Mouse (Mus musculus) embryonic facial prominence, embryonic 13.5 days (tissue): ENCODE results near the gene Cd151. TPM values are rescaled to one million over a fixed set of nuclear protein-coding genes. Genes with fewer than 3 reads are reported as not detected.

Source experiments
- ATAC-seq: fragments of 200-750 bp; cut with Nextera tagmentation; 2 replicates; pipeline ENCODE4 v1.8.0; 2017; ENCODE audit warnings: low read depth; ENCODE audit not compliant: insufficient number of reproducible peaks, insufficient read depth, low FRiP score, low TSS enrichment
- H3K27ac ChIP-seq: fragments of 300-500 bp; sonication (generic); 2 replicates; pipeline ENCODE4 v1.5.1; 2015; ENCODE audit warnings: moderate library complexity, mild to moderate bottlenecking, inconsistent platforms
- H3K27me3 ChIP-seq: fragments of 300-500 bp; sonication (generic); 2 replicates; pipeline ENCODE4 v1.6.1; 2015; ENCODE audit warnings: mild to moderate bottlenecking, inconsistent platforms
- H3K36me3 ChIP-seq: fragments of 300-500 bp; sonication (generic); 2 replicates; pipeline ENCODE4 v1.6.1; 2015; ENCODE audit warnings: mild to moderate bottlenecking, inconsistent platforms
- H3K4me1 ChIP-seq: fragments of 300-500 bp; sonication (generic); 2 replicates; pipeline ENCODE4 v1.6.1; 2015; ENCODE audit warnings: inconsistent platforms
- H3K4me2 ChIP-seq: fragments of 300-500 bp; sonication (generic); 2 replicates; pipeline ENCODE4 v1.6.1; 2015; ENCODE audit warnings: moderate library complexity, mild to moderate bottlenecking, inconsistent platforms
- H3K4me3 ChIP-seq: fragments of 300-500 bp; sonication (generic); 2 replicates; pipeline ENCODE4 v1.5.1; 2015; ENCODE audit warnings: mild to moderate bottlenecking, inconsistent platforms
- H3K9ac ChIP-seq: fragments of 300-500 bp; sonication (generic); 2 replicates; pipeline ENCODE4 v1.6.1; 2015; ENCODE audit warnings: mild to moderate bottlenecking, inconsistent platforms
- H3K9me3 ChIP-seq: fragments of 300-500 bp; sonication (generic); 2 replicates; pipeline ENCODE4 v1.6.1; 2016; ENCODE audit warnings: inconsistent platforms
- WGBS: fragments of 180-500 bp; shearing (Covaris S2); methylation state at CpG from one replicate; pipeline ENCODE4 v1.1.7; 2015; ENCODE audit warnings: mixed read lengths; 5-methylcytosine and 5-hydroxymethylcytosine counted together
- polyA plus RNA-seq: library from polyadenylated mRNA; unstranded; fragments of >200 nt; fragmentation: Nextera tagmentation; extraction: Ambion mirVana; gene quantifications from 2 replicates; pipeline ENCODE4 v1.2.1, GENCODE M21; 2015

Cd151 gene
- polyA plus RNA-seq, 1 experiment from 2014 or later: 16.6 TPM

GRCm38 (mm10) chr7:141510681-141511191 lies 43.5 kb downstream of the Cd151 start:
- 74% methylated on average over 8 of the region's 8 CpGs for WGBS

GRCm38 (mm10) chr7:141517638-141518037 lies 50.4 kb downstream of the Cd151 start:
- H3K4me3 ChIP-seq: no peak overlapping the region
- WGBS: 88% methylated on average over 4 of the region's 4 CpGs
- no peak overlapping the region for H3K9ac ChIP-seq
- H3K4me1 ChIP-seq: 0 out of 2 replicates have a peak, but pooled peaks cover 4% of the 10 kb centered on the region
- peaks cover 47% of the 10 kb centered on the region for H3K36me3 ChIP-seq
- H3K4me2 ChIP-seq: no peak overlapping the region
- no peaks in the 10 kb centered on the region for H3K27me3 ChIP-seq
- H3K27ac ChIP-seq: no peak overlapping the region
- no peak for ATAC-seq
- H3K9me3 ChIP-seq: no peaks in the 10 kb centered on the region

More at GRCm38 (mm10) chr7:141510681-141511191, 43.5 kb downstream of the Cd151 start:
- Histone ChIP-seq H3K27ac (no peak overlapping the region), H3K9me3 (no peaks in the 10 kb centered on the region), H3K36me3 (peaks cover 45% of the 10 kb centered on the region), H3K27me3 (no peaks in the 10 kb centered on the region), H3K4me1 (no peaks in the 10 kb centered on the region), H3K4me2 (no peak overlapping the region), H3K9ac (0 out of 2 replicates have a peak overlapping the region, but pooled peaks have one; percentile 11), H3K4me3 (no peak overlapping the region)
- no peak for ATAC-seq

- no peak for ATAC-seq
- H3K36me3 ChIP-seq: peaks cover 46% of the 10 kb centered on the region
- H3K4me1 ChIP-seq: 0 out of 2 replicates have a peak, but pooled peaks cover 4% of the 10 kb centered on the region
- H3K9ac ChIP-seq: no peak overlapping the region
- H3K27me3 ChIP-seq: no peaks in the 10 kb centered on the region
- H3K9me3 ChIP-seq: no peaks in the 10 kb centered on the region
- 76% methylated on average over 5 of the region's 5 CpGs for WGBS
- no peak overlapping the region for H3K4me2 ChIP-seq
- no peak overlapping the region for H3K4me3 ChIP-seq
- H3K27ac ChIP-seq: 0 out of 2 replicates have a peak overlapping the region, but pooled peaks have one; percentile 33
Observed at GRCm38 (mm10) chr7:141518296-141518695, 51.1 kb downstream of the Cd151 start.

- Histone ChIP-seq H3K9me3 (no peaks in the 10 kb centered on the region), H3K4me2 (no peak overlapping the region), H3K4me3 (no peak overlapping the region), H3K4me1 (0 out of 2 replicates have a peak, but pooled peaks cover 4% of the 10 kb centered on the region), H3K27ac (peak overlapping the region; percentile 33; the same call in 1 of the 2 replicates), H3K36me3 (peaks cover 41% of the 10 kb centered on the region), H3K27me3 (no peaks in the 10 kb centered on the region), H3K9ac (no peak overlapping the region)
- ATAC-seq: no peak
- 75% methylated on average over 3 of the region's 3 CpGs for WGBS
Observed at GRCm38 (mm10) chr7:141518926-141519325, 51.7 kb downstream of the Cd151 start.

- Histone ChIP-seq H3K27ac (no peak overlapping the region), H3K27me3 (no peaks in the 10 kb centered on the region), H3K36me3 (peaks cover 43% of the 10 kb centered on the region), H3K9me3 (no peaks in the 10 kb centered on the region), H3K4me1 (0 out of 2 replicates have a peak, but pooled peaks cover 4% of the 10 kb centered on the region), H3K4me3 (no peak overlapping the region), H3K4me2 (no peak overlapping the region), H3K9ac (no peak overlapping the region)
- no peak for ATAC-seq
- 56% methylated on average over 1 of the region's 1 CpGs for WGBS
Observed at GRCm38 (mm10) chr7:141519795-141520194, 52.6 kb downstream of the Cd151 start.

Other genes starting within 250 kb of the Cd151 start
- gene Phrf1, start 238.6 kb upstream of the Cd151 start, polyA plus RNA-seq: 78.5 and 82.0 TPM in 2 replicates
- gene Irf7, start 200.9 kb upstream of the Cd151 start, polyA plus RNA-seq: 2.0 and 2.4 TPM in 2 replicates
- 2.0 TPM in 1 of 2 replicates, not detected in the other for gene Cdhr5, start 190.6 kb upstream of the Cd151 start, polyA plus RNA-seq
- 1.1 and 1.9 TPM in 2 replicates for gene Sct, start 188.3 kb upstream of the Cd151 start, polyA plus RNA-seq
- gene Drd4, start 175.4 kb upstream of the Cd151 start, polyA plus RNA-seq: 1.3 and 1.7 TPM in 2 replicates
- gene Deaf1, start 139.7 kb upstream of the Cd151 start, polyA plus RNA-seq: 81.1 and 83.3 TPM in 2 replicates
- gene Tmem80, start 139.7 kb upstream of the Cd151 start, polyA plus RNA-seq: 57.7 and 58.0 TPM in 2 replicates
- gene Eps8l2, start 128.5 kb upstream of the Cd151 start, polyA plus RNA-seq: 12.1 and 13.1 TPM in 2 replicates
- gene Taldo1, start 75.2 kb upstream of the Cd151 start, polyA plus RNA-seq: 268 and 277 TPM in 2 replicates
- gene Gatd1, start 53.3 kb upstream of the Cd151 start, polyA plus RNA-seq: 73.2 and 74.2 TPM in 2 replicates
- 2.8 and 3.4 TPM in 2 replicates for gene Cend1, start 37.9 kb upstream of the Cd151 start, polyA plus RNA-seq
- 32.4 and 35.3 TPM in 2 replicates for gene Slc25a22, start 29.5 kb upstream of the Cd151 start, polyA plus RNA-seq
- 11.4 and 12.0 TPM in 2 replicates for gene Pidd1, start 23.4 kb upstream of the Cd151 start, polyA plus RNA-seq
- gene Rplp2, start 20.0 kb upstream of the Cd151 start, polyA plus RNA-seq: 1,344 and 1,500 TPM in 2 replicates
- gene Pnpla2, start 12.2 kb upstream of the Cd151 start, polyA plus RNA-seq: 13.4 and 13.5 TPM in 2 replicates
- gene Cracr2b, start 6.3 kb upstream of the Cd151 start, polyA plus RNA-seq: 11.5 and 12.7 TPM in 2 replicates
- 64.5 and 70.3 TPM in 2 replicates for gene Polr2l, start 7.7 kb downstream of the Cd151 start, polyA plus RNA-seq
- 46.4 and 55.6 TPM in 2 replicates for gene Tspan4, start 7.8 kb downstream of the Cd151 start, polyA plus RNA-seq
- gene Chid1, start 72.5 kb downstream of the Cd151 start, polyA plus RNA-seq: 34.6 and 40.5 TPM in 2 replicates
- gene Ap2a2, start 94.8 kb downstream of the Cd151 start, polyA plus RNA-seq: 80.1 and 82.9 TPM in 2 replicates
- gene Muc6, start 187.9 kb downstream of the Cd151 start, polyA plus RNA-seq: 0.18 and 0.30 TPM in 2 replicates
- gene Muc2, start 222.9 kb downstream of the Cd151 start, polyA plus RNA-seq: 1.4 and 1.7 TPM in 2 replicates